Mouse (Mus musculus) gastrocnemius, adult 8-10 months (tissue): ENCODE data around the gene Mcu. TPM values are rescaled to one million over a fixed set of nuclear protein-coding genes. Genes with fewer than 3 reads are reported as not detected.

ENCODE experiments used
- DNase-seq, 2 experiments: peaks; one replicate each; pipeline ENCODE4 v3.0.0; 2022; ENCODE audit warnings: low spot score in 2 of 2
- total RNA-seq, 4 experiments: library from RNA; stranded (reverse); gene quantifications; 2 replicates each; pipeline ENCODE4 v1.2.4; 2022

The Mcu gene
- total RNA-seq, 4 experiments from 2014 or later: 37.1 to 42.2 (median 41.1) TPM

- DNase-seq: no peak
Measured at GRCm38 (mm10) chr10:59570780-59571179, 45.7 kb downstream of the Mcu start.

GRCm38 (mm10) chr10:59570360-59570759, 46.1 kb downstream of the Mcu start:
- DNase-seq: no peak

GRCm38 (mm10) chr10:59569481-59569869, 47.0 kb downstream of the Mcu start:
- no peak for DNase-seq

GRCm38 (mm10) chr10:59568665-59569480, 47.6 kb downstream of the Mcu start:
- DNase-seq: no peak

GRCm38 (mm10) chr10:59566968-59567367, 49.5 kb downstream of the Mcu start:
- DNase-seq: no peak

GRCm38 (mm10) chr10:59565995-59566410, 50.5 kb downstream of the Mcu start:
- DNase-seq: no peak

- no peak for DNase-seq
Measured at GRCm38 (mm10) chr10:59564551-59564950, 51.9 kb downstream of the Mcu start.

GRCm38 (mm10) chr10:59562511-59562910, 54.0 kb downstream of the Mcu start:
- DNase-seq: no peak

GRCm38 (mm10) chr10:59560126-59560525, 56.4 kb downstream of the Mcu start:
- DNase-seq: no peak

GRCm38 (mm10) chr10:59558602-59559001, 57.9 kb downstream of the Mcu start:
- DNase-seq: no peak

- DNase-seq: no peak
Measured at GRCm38 (mm10) chr10:59558164-59558563, 58.3 kb downstream of the Mcu start.

- no peak for DNase-seq
Measured at GRCm38 (mm10) chr10:59556541-59556940, 60.0 kb downstream of the Mcu start.

- DNase-seq: no peak
Measured at GRCm38 (mm10) chr10:59554243-59554642, 62.2 kb downstream of the Mcu start.

- no peak for DNase-seq
Measured at GRCm38 (mm10) chr10:59552456-59552855, 64.0 kb downstream of the Mcu start.

- no peak for DNase-seq
Measured at GRCm38 (mm10) chr10:59548768-59549333, 67.6 kb downstream of the Mcu start.

GRCm38 (mm10) chr10:59548211-59548610, 68.3 kb downstream of the Mcu start:
- no peak for DNase-seq

- DNase-seq: no peak
Measured at GRCm38 (mm10) chr10:59547426-59547825, 69.1 kb downstream of the Mcu start.

GRCm38 (mm10) chr10:59545169-59545568, 71.3 kb downstream of the Mcu start:
- DNase-seq: no peak

GRCm38 (mm10) chr10:59543351-59543750, 73.1 kb downstream of the Mcu start:
- DNase-seq: no peak

GRCm38 (mm10) chr10:59541466-59541865, 75.0 kb downstream of the Mcu start:
- DNase-seq: no peak

GRCm38 (mm10) chr10:59540596-59540995, 75.9 kb downstream of the Mcu start:
- DNase-seq: no peak

- no peak for DNase-seq
Measured at GRCm38 (mm10) chr10:59540081-59540480, 76.4 kb downstream of the Mcu start.

- no peak for DNase-seq
Measured at GRCm38 (mm10) chr10:59539533-59539875, 77.0 kb downstream of the Mcu start.
